ENCODE assay signal across 18 mouse cellular contexts in genomic region chr10:27116938-27117647, GRCm38 (mm10).
"Had no signal": no experiment of that assay in that cellular context is flagged by ENCODE, and none has a peak within 500 bp of the region (broad histone marks: within the 10 kb centered on the region; RNA-seq: fewer than 3 reads in every experiment).

No protein-coding gene starts in this region.

- H3K27me3 ChIP-seq: intestine, embryonic 15.5 days; kidney, embryonic 15.5 days; neural tube, embryonic 12.5 days; neural tube, embryonic 15.5 days had no signal

- ATAC-seq: intestine, embryonic 15.5 days had no signal

- H3K4me3 ChIP-seq: intestine, embryonic 15.5 days; kidney, embryonic 15.5 days; layer of hippocampus, adult 2 months; neural tube, embryonic 12.5 days; neural tube, embryonic 15.5 days had no signal

- H3K9me3 ChIP-seq: intestine, embryonic 15.5 days; kidney, embryonic 15.5 days; neural tube, embryonic 12.5 days; neural tube, embryonic 15.5 days had no signal

- DNase-seq: kidney, adult 11 months; kidney, adult 8-10 months; kidney, postnatal 10 days; layer of hippocampus, adult 9-11 months; lung, adult 18-20 months; midbrain, embryonic 14.5 days; right cerebral cortex, postnatal 14 days; right cerebral cortex, postnatal 4 days; thymus, postnatal 25 days had no signal

- H3K27ac ChIP-seq: intestine, embryonic 15.5 days; kidney, embryonic 15.5 days; layer of hippocampus, adult 2 months; liver, embryonic 14.5 days; macrophage; neural tube, embryonic 12.5 days; neural tube, embryonic 15.5 days had no signal

- H3K4me2 ChIP-seq: intestine, embryonic 15.5 days; kidney, embryonic 15.5 days; liver, embryonic 11.5 days; midbrain, embryonic 11.5 days; neural tube, embryonic 12.5 days; neural tube, embryonic 15.5 days had no signal

- H3K36me3 ChIP-seq: intestine, embryonic 15.5 days; kidney, embryonic 15.5 days; neural tube, embryonic 12.5 days; neural tube, embryonic 15.5 days had no signal

- H3K9ac ChIP-seq: intestine, embryonic 15.5 days; kidney, embryonic 15.5 days; liver, embryonic 14.5 days; neural tube, embryonic 12.5 days; neural tube, embryonic 15.5 days had no signal

- H3K4me1 ChIP-seq: intestine, embryonic 15.5 days; kidney, embryonic 15.5 days; neural tube, embryonic 12.5 days; neural tube, embryonic 15.5 days had no signal
